Mouse (Mus musculus): ENCODE results near the gene Ccdc148. TPM values are rescaled to one million over a fixed set of nuclear protein-coding genes. Genes with fewer than 3 reads are reported as not detected.

Ccdc148 gene
- polyA plus RNA-seq, 1 experiment: 0.14 TPM

DNA sequence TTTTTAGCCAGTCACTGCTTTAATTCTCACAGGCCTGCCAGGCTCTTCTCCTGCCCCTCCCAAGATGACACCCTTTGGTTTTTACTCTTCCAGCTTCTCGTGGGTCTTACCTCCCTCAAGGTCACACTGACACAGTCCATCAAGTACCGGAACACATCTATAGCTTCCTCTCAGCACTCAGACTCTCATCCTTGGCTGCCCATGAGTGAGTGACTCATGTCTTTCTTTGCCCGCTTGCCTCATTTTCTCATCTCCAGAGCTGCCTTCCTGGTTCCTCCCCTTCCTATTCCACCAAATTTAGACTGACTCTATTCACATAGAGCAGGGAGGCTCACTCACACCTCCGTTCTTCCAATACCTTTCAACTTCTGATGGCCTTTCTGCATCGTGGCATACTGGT lies 42.4 kb upstream of the Ccdc148 start:
- peaks cover 6% of the 10 kb centered on the region for H3K4me1 ChIP-seq (ENCODE audit: control insufficient read depth, insufficient read depth, insufficient read length, low read length)

DNA sequence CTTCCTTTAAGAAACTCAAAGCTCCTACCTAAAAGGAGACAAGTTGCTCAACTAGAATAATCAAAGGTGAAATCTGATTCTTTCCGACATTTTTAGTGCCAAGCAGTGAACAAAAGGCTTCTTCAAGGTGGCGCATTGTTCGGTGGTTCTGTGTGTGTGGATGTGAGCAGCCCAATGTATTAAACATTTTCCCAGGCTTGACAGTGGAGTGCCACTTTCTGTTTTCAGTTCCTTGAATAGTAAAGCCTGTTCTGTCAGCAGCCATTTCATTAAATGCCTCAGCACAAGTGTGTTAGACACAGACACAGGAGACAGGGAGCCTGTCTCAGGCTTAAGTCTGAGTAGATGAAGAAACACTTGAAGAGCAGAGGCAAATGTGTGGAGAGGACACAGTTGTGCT lies 40.0 kb upstream of the Ccdc148 start:
- 91% methylated on average over 3 of the region's 3 CpGs for WGBS
- TF ChIP-seq CTCF (IDR thresholded peaks at IDR 0.05; ENCODE audit: extremely low read depth, insufficient read length, insufficient replicate concordance, low read depth, low read length): no peak
- TF ChIP-seq POLR2A (IDR thresholded peaks at IDR 0.05; ENCODE audit: low read depth, low read length): no peak
- Histone ChIP-seq H3K4me1 (ENCODE audit: control insufficient read depth, insufficient read depth, insufficient read length, low read length) (no peaks in the 10 kb centered on the region), H3K4me3 (ENCODE audit: low read depth, low read length) (no peak overlapping the region), H3K27me3 (ENCODE audit: control insufficient read depth, insufficient read depth, low read length) (no peaks in the 10 kb centered on the region), H3K36me3 (ENCODE audit: control insufficient read depth, insufficient read depth, low read length) (no peaks in the 10 kb centered on the region), H3K27ac (ENCODE audit: insufficient read depth, low read depth, low read length) (no peak overlapping the region)

More for the DNA sequence above, 42.4 kb upstream of the Ccdc148 start:
- TF ChIP-seq POLR2A (IDR thresholded peaks at IDR 0.05; ENCODE audit: low read depth, low read length) (no peak), CTCF (IDR thresholded peaks at IDR 0.05; ENCODE audit: extremely low read depth, insufficient read length, insufficient replicate concordance, low read depth, low read length) (no peak)
- 69% methylated on average over 5 of the region's 5 CpGs for WGBS
- Histone ChIP-seq H3K27me3 (ENCODE audit: control insufficient read depth, insufficient read depth, low read length) (no peaks in the 10 kb centered on the region), H3K36me3 (ENCODE audit: control insufficient read depth, insufficient read depth, low read length) (no peaks in the 10 kb centered on the region), H3K4me3 (ENCODE audit: low read depth, low read length) (no peak overlapping the region), H3K27ac (ENCODE audit: insufficient read depth, low read depth, low read length) (no peak overlapping the region)

DNA sequence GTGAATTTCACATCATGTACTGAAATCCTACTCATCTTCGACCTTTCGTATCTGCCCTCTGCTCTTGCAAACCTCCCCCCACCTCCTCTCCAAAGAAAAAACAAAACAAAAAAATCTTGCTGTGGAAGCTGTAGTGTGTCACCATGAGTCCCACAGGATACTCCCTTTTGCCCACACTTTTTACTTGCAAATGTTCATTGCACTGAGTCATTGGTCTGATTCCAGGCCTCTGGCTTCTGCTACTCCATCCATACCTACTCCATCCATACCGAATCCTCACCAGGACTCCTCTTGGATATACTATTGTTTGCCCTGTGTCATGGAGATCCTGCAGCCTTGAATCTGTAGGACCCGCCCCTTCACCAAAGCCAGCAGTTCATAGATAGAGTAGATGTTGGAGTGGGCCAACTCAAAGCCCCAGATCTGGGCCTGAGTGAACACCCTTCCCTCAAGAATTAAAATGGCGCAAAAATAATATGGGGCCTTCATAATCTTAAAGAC lies 39.0 kb upstream of the Ccdc148 start:
- Histone ChIP-seq H3K4me1 (ENCODE audit: control insufficient read depth, insufficient read depth, insufficient read length, low read length) (no peaks in the 10 kb centered on the region), H3K27me3 (ENCODE audit: control insufficient read depth, insufficient read depth, low read length) (no peaks in the 10 kb centered on the region), H3K27ac (ENCODE audit: insufficient read depth, low read depth, low read length) (no peak overlapping the region), H3K4me3 (ENCODE audit: low read depth, low read length) (no peak overlapping the region), H3K36me3 (ENCODE audit: control insufficient read depth, insufficient read depth, low read length) (no peaks in the 10 kb centered on the region)
- no peak for TF ChIP-seq POLR2A (IDR thresholded peaks at IDR 0.05; ENCODE audit: low read depth, low read length)
- no peak for TF ChIP-seq CTCF (IDR thresholded peaks at IDR 0.05; ENCODE audit: extremely low read depth, insufficient read length, insufficient replicate concordance, low read depth, low read length)
- 91% methylated on average over 5 of the region's 5 CpGs for WGBS

DNA sequence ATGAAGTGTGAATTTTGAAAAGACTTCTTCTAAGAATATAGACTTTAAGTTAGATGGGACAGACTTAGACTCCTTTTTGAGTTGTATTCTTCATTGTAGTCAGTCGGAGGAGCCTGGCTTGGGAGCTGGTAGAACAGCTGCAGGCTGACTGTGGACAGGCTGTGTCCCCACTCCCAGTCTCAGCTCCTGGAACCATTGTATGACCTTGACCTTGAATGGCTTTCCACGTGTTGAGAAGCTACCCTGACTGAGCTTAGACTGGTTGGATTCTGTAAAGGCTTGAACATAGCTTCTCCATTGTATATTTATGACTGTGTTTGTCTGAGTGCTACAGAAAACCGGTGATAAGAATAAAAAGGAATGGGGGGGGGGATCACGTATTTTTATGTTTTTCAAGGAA lies 36.7 kb upstream of the Ccdc148 start:
- no peak overlapping the region for H3K27ac ChIP-seq (ENCODE audit: insufficient read depth, low read depth, low read length)
- H3K36me3 ChIP-seq (ENCODE audit: control insufficient read depth, insufficient read depth, low read length): no peaks in the 10 kb centered on the region
- TF ChIP-seq POLR2A (IDR thresholded peaks at IDR 0.05; ENCODE audit: low read depth, low read length): no peak
- TF ChIP-seq CTCF (IDR thresholded peaks at IDR 0.05; ENCODE audit: extremely low read depth, insufficient read length, insufficient replicate concordance, low read depth, low read length): no peak
- no peaks in the 10 kb centered on the region for H3K27me3 ChIP-seq (ENCODE audit: control insufficient read depth, insufficient read depth, low read length)
- 75% methylated on average over 4 of the region's 4 CpGs for WGBS
- no peak overlapping the region for H3K4me3 ChIP-seq (ENCODE audit: low read depth, low read length)
- H3K4me1 ChIP-seq (ENCODE audit: control insufficient read depth, insufficient read depth, insufficient read length, low read length): no peaks in the 10 kb centered on the region

DNA sequence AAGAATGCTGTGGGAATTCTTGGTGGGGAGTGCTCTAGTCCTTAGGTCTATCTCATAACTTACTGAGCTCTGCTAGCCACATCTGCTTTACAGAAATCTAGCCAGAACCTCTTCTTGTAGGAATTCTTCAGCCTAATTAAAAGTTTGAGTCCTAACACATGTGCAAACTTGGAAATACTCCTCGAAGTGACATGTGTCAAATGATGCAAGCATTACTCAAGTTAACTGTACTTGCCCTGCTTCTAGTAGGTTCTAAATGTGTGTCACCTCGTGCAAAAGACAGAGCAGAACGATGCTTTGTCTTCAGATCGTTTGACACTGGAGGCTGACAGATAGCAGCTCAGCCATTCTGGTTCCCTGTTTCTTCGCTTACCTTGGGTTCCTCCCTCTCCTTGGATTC lies 32.6 kb upstream of the Ccdc148 start:
- WGBS: 69% methylated on average over 5 of the region's 5 CpGs
- TF ChIP-seq POLR2A (IDR thresholded peaks at IDR 0.05; ENCODE audit: low read depth, low read length): no peak
- no peak for TF ChIP-seq CTCF (IDR thresholded peaks at IDR 0.05; ENCODE audit: extremely low read depth, insufficient read length, insufficient replicate concordance, low read depth, low read length)

DNA sequence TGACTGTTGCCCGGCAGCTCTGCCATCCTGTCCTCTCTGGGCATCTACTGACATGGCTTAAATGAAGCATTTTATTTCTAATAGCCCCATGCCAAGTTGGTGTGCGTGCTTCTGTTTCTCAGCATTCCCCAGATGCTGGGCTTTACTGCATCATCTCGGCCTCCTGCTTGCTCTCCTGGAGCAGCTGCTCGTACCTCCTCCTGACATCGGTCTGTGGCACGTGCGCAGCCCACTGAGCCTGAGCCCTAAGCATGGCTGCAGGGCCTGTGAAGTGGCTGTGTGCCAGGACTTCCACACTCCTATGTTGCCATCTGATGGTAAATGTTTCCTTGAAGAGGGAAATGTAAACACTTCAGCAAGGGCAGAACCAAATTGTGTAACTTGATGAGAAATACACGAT lies 31.0 kb upstream of the Ccdc148 start:
- Histone ChIP-seq H3K27ac (ENCODE audit: insufficient read depth, low read depth, low read length) (no peak overlapping the region), H3K4me1 (ENCODE audit: control insufficient read depth, insufficient read depth, insufficient read length, low read length) (peaks cover 3% of the 10 kb centered on the region; the same call in 1 of the 2 replicates), H3K27me3 (ENCODE audit: control insufficient read depth, insufficient read depth, low read length) (no peaks in the 10 kb centered on the region), H3K36me3 (ENCODE audit: control insufficient read depth, insufficient read depth, low read length) (no peaks in the 10 kb centered on the region), H3K4me3 (ENCODE audit: low read depth, low read length) (no peak overlapping the region)
- 86% methylated on average over 8 of the region's 8 CpGs for WGBS
- TF ChIP-seq POLR2A (IDR thresholded peaks at IDR 0.05; ENCODE audit: low read depth, low read length): no peak

More for the DNA sequence above, 32.6 kb upstream of the Ccdc148 start:
- no peaks in the 10 kb centered on the region for H3K27me3 ChIP-seq (ENCODE audit: control insufficient read depth, insufficient read depth, low read length)
- H3K36me3 ChIP-seq (ENCODE audit: control insufficient read depth, insufficient read depth, low read length): no peaks in the 10 kb centered on the region
- H3K27ac ChIP-seq (ENCODE audit: insufficient read depth, low read depth, low read length): no peak overlapping the region
- no peak overlapping the region for H3K4me3 ChIP-seq (ENCODE audit: low read depth, low read length)
- peaks cover 3% of the 10 kb centered on the region; the same call in 1 of the 2 replicates for H3K4me1 ChIP-seq (ENCODE audit: control insufficient read depth, insufficient read depth, insufficient read length, low read length)

DNA sequence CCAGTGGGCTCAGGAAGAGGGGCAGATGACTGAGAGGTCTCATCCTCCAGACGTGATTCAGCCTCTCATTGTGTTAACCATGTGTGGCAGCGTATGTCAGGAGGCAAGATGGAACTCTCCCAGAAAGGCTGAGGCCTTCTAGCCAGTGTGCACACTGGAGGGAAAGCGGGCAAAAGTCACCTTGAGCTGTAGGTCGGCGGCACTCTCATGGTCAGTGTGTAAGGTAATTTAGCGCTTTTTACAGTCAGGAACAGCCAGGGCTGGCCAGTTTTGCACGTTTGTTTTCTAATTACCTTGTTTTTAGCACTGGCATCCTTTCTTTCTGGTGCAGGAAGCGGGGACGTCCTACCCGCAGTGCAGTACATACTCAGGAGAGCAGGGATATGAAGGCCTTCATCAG lies 29.7 kb upstream of the Ccdc148 start:
- H3K27ac ChIP-seq (ENCODE audit: insufficient read depth, low read depth, low read length): no peak overlapping the region
- H3K4me3 ChIP-seq (ENCODE audit: low read depth, low read length): no peak overlapping the region
- H3K27me3 ChIP-seq (ENCODE audit: control insufficient read depth, insufficient read depth, low read length): no peaks in the 10 kb centered on the region
- TF ChIP-seq POLR2A (IDR thresholded peaks at IDR 0.05; ENCODE audit: low read depth, low read length) (no peak), CTCF (IDR thresholded peaks at IDR 0.05; ENCODE audit: extremely low read depth, insufficient read length, insufficient replicate concordance, low read depth, low read length) (no peak)
- 92% methylated on average over 10 of the region's 10 CpGs for WGBS
- no peaks in the 10 kb centered on the region for H3K36me3 ChIP-seq (ENCODE audit: control insufficient read depth, insufficient read depth, low read length)
- H3K4me1 ChIP-seq (ENCODE audit: control insufficient read depth, insufficient read depth, insufficient read length, low read length): peaks cover 3% of the 10 kb centered on the region

All from small intestine, adult 2 months (tissue).